Mouse (Mus musculus) megakaryocyte, embryonic 14.5 days (primary cell): ENCODE measurements at regions not wholly inside any gene's neighbourhood (a gene's known extent, or its start where the extent isn't known, plus 50 kb on each side); places are given as distances from the start of the nearest gene placed in this dataset.

Source experiments
- H3K27me3 ChIP-seq: replicated peaks from 2 replicates; pipeline ENCODE3; 2012; ENCODE audit warnings: inconsistent platforms
- H3K36me3 ChIP-seq: replicated peaks from 2 replicates; pipeline ENCODE3; 2012; ENCODE audit warnings: low read length, inconsistent platforms, mixed read lengths
- H3K4me1 ChIP-seq: 2 replicates; pipeline ENCODE4 v1.6.1; 2012; ENCODE audit warnings: inconsistent platforms
- H3K4me3 ChIP-seq: replicated peaks from 2 replicates; pipeline ENCODE3; 2012; ENCODE audit warnings: moderate library complexity, mild to moderate bottlenecking, inconsistent platforms
- H3K9me3 ChIP-seq: 2 replicates; pipeline ENCODE4 v1.6.1; 2012; ENCODE audit warnings: inconsistent platforms
- FLI1 ChIP-seq: IDR thresholded peaks from 2 replicates; pipeline ENCODE4 v1.6.1; 2012; ENCODE audit warnings: low read length, inconsistent platforms, mixed read lengths
- GATA1 ChIP-seq: IDR thresholded peaks from 3 replicates; pipeline ENCODE4 v1.6.1; 2012; ENCODE audit warnings: mixed read lengths, low read length, inconsistent platforms, borderline replicate concordance

- Histone ChIP-seq H3K9me3 (no peaks in the 10 kb centered on the region; the same call in 1 of the 2 replicates), H3K27me3 (no peaks in the 10 kb centered on the region), H3K4me1 (no peaks in the 10 kb centered on the region), H3K36me3 (no peaks in the 10 kb centered on the region), H3K4me3 (no peak overlapping the region)
- TF ChIP-seq FLI1: no peak
- TF ChIP-seq GATA1: no peak
Observed at GRCm38 (mm10) chr5:51788768-51789167, 221.2 kb upstream of the Ppargc1a start.

- Histone ChIP-seq H3K4me3 (no peak overlapping the region), H3K9me3 (peaks cover 16% of the 10 kb centered on the region), H3K4me1 (no peaks in the 10 kb centered on the region), H3K36me3 (no peaks in the 10 kb centered on the region), H3K27me3 (no peaks in the 10 kb centered on the region)
- no peak for TF ChIP-seq FLI1
- TF ChIP-seq GATA1: no peak
Observed at GRCm38 (mm10) chr5:51783523-51783922, 216.0 kb upstream of the Ppargc1a start.

- Histone ChIP-seq H3K36me3 (no peaks in the 10 kb centered on the region), H3K4me3 (no peak overlapping the region), H3K4me1 (no peaks in the 10 kb centered on the region), H3K27me3 (no peaks in the 10 kb centered on the region), H3K9me3 (peaks cover 18% of the 10 kb centered on the region)
- no peak for TF ChIP-seq GATA1
- TF ChIP-seq FLI1: no peak
Observed at GRCm38 (mm10) chr5:51783099-51783498, 215.6 kb upstream of the Ppargc1a start.

- Histone ChIP-seq H3K36me3 (no peaks in the 10 kb centered on the region), H3K4me1 (no peaks in the 10 kb centered on the region; the same call in 1 of the 2 replicates), H3K4me3 (peak overlapping the region; percentile 60), H3K9me3 (peaks cover 16% of the 10 kb centered on the region), H3K27me3 (no peaks in the 10 kb centered on the region)
- TF ChIP-seq FLI1: no peak
- peak; percentile 36; the same call in 1 of the 3 replicates for TF ChIP-seq GATA1
Observed at GRCm38 (mm10) chr5:51775502-51776145, 208.1 kb upstream of the Ppargc1a start.

GRCm38 (mm10) chr5:51771655-51772054 is 204.1 kb upstream of the Ppargc1a start:
- H3K27me3 ChIP-seq: no peaks in the 10 kb centered on the region
- no peaks in the 10 kb centered on the region; the same call in 1 of the 2 replicates for H3K4me1 ChIP-seq
- peaks cover 5% of the 10 kb centered on the region for H3K9me3 ChIP-seq
- no peak for TF ChIP-seq FLI1
- TF ChIP-seq GATA1: no peak
- no peaks in the 10 kb centered on the region for H3K36me3 ChIP-seq
- H3K4me3 ChIP-seq: no peak overlapping the region

GRCm38 (mm10) chr5:51766111-51766510 is 198.6 kb upstream of the Ppargc1a start:
- Histone ChIP-seq H3K4me3 (no peak overlapping the region), H3K9me3 (peaks cover 16% of the 10 kb centered on the region), H3K4me1 (no peaks in the 10 kb centered on the region), H3K36me3 (no peaks in the 10 kb centered on the region), H3K27me3 (no peaks in the 10 kb centered on the region)
- TF ChIP-seq FLI1 (no peak), GATA1 (no peak)

- H3K4me1 ChIP-seq: no peaks in the 10 kb centered on the region
- no peaks in the 10 kb centered on the region for H3K36me3 ChIP-seq
- no peak for TF ChIP-seq FLI1
- TF ChIP-seq GATA1: no peak
- H3K27me3 ChIP-seq: no peaks in the 10 kb centered on the region
- peaks cover 16% of the 10 kb centered on the region for H3K9me3 ChIP-seq
- no peak overlapping the region for H3K4me3 ChIP-seq
Observed at GRCm38 (mm10) chr5:51764416-51764815, 196.9 kb upstream of the Ppargc1a start.

- TF ChIP-seq FLI1: no peak
- TF ChIP-seq GATA1: no peak
- Histone ChIP-seq H3K36me3 (no peaks in the 10 kb centered on the region), H3K27me3 (no peaks in the 10 kb centered on the region), H3K9me3 (peaks cover 16% of the 10 kb centered on the region), H3K4me1 (no peaks in the 10 kb centered on the region), H3K4me3 (no peak overlapping the region)
Observed at GRCm38 (mm10) chr5:51763599-51763998, 196.1 kb upstream of the Ppargc1a start.

- TF ChIP-seq GATA1: no peak
- TF ChIP-seq FLI1: no peak
- H3K4me3 ChIP-seq: no peak overlapping the region
- no peaks in the 10 kb centered on the region for H3K36me3 ChIP-seq
- no peaks in the 10 kb centered on the region for H3K27me3 ChIP-seq
- peaks cover 19% of the 10 kb centered on the region for H3K9me3 ChIP-seq
- H3K4me1 ChIP-seq: no peaks in the 10 kb centered on the region
Observed at GRCm38 (mm10) chr5:51762352-51762751, 194.8 kb upstream of the Ppargc1a start.

- TF ChIP-seq GATA1: no peak
- TF ChIP-seq FLI1: no peak
- peaks cover 16% of the 10 kb centered on the region for H3K9me3 ChIP-seq
- H3K4me3 ChIP-seq: no peak overlapping the region
- H3K4me1 ChIP-seq: no peaks in the 10 kb centered on the region
- H3K27me3 ChIP-seq: no peaks in the 10 kb centered on the region
- no peaks in the 10 kb centered on the region for H3K36me3 ChIP-seq
Observed at GRCm38 (mm10) chr5:51758289-51758688, 190.8 kb upstream of the Ppargc1a start.

GRCm38 (mm10) chr5:51757864-51758263 is 190.3 kb upstream of the Ppargc1a start:
- H3K36me3 ChIP-seq: no peaks in the 10 kb centered on the region

More at GRCm38 (mm10) chr5:51757864-51758263, 190.3 kb upstream of the Ppargc1a start:
- peaks cover 16% of the 10 kb centered on the region for H3K9me3 ChIP-seq
- TF ChIP-seq GATA1 (no peak), FLI1 (no peak)
- H3K4me3 ChIP-seq: no peak overlapping the region
- no peaks in the 10 kb centered on the region for H3K4me1 ChIP-seq
- H3K27me3 ChIP-seq: no peaks in the 10 kb centered on the region
